Mouse (Mus musculus): ENCODE measurements around the gene Gde1. TPM values are rescaled to one million over a fixed set of nuclear protein-coding genes. Genes with fewer than 3 reads are reported as not detected.
A peak's percentile ranks its signal among the peaks of the same experiment; 100 is the strongest.

The Gde1 gene
- total RNA-seq (2014; fragmentation: Nextera tagmentation) (31.2 and 51.1 TPM in 2 replicates), total RNA-seq (2017) (42.0 and 43.1 TPM in 2 replicates), polyA plus RNA-seq (2012) (19.8 and 23.1 TPM in 2 replicates)

- ATAC-seq (ENCODE audit: extremely low read depth, insufficient number of reproducible peaks, low FRiP score, poor library complexity, severe bottlenecking) (peak; percentile 98), DNase-seq (ENCODE audit: low spot score) (peak; percentile 98)
- TF ChIP-seq CTCF (IDR thresholded peaks at IDR 0.05; ENCODE audit: low read depth, low read length), result no peak
- no peak for TF ChIP-seq POLR2AphosphoS5 (IDR thresholded peaks at IDR 0.05; ENCODE audit: insufficient replicate concordance, low read depth, low read length)
- TF ChIP-seq TAL1 (conservative IDR thresholded peaks at IDR 0.05; ENCODE audit: low read depth, low read length), result no peak
- no peak for TF ChIP-seq GATA1 (IDR thresholded peaks at IDR 0.05; ENCODE audit: borderline replicate concordance, low read length)
- Histone ChIP-seq H3K27me3 (ENCODE audit: insufficient read depth, low read length) (no peaks in the 10 kb centered on the region), H3K36me3 (replicated peaks) (peaks cover 34% of the 10 kb centered on the region), H3K9me3 (replicated peaks) (no peaks in the 10 kb centered on the region), H3K4me1 (ENCODE audit: insufficient read depth, low read depth, low read length) (peaks cover 37% of the 10 kb centered on the region), H3K4me3 (ENCODE audit: low read depth, low read length) (peak within 1 kb of the TSS; percentile 98)
Observed at GRCm38 (mm10) chr7:118705101-118705961, at the start of gene Gde1. Gde1 (minus strand) TSS chr7:118705778.

- DNase-seq (ENCODE audit: low spot score) (no peak), ATAC-seq (ENCODE audit: extremely low read depth, insufficient number of reproducible peaks, low FRiP score, poor library complexity, severe bottlenecking) (no peak)
- Histone ChIP-seq H3K27me3 (ENCODE audit: insufficient read depth, low read length) (no peaks in the 10 kb centered on the region), H3K4me1 (ENCODE audit: insufficient read depth, low read depth, low read length) (no peaks in the 10 kb centered on the region), H3K4me3 (ENCODE audit: low read depth, low read length) (no peak overlapping the region), H3K36me3 (replicated peaks) (peaks cover 95% of the 10 kb centered on the region), H3K9me3 (replicated peaks) (no peaks in the 10 kb centered on the region)
- TF ChIP-seq GATA1 (IDR thresholded peaks at IDR 0.05; ENCODE audit: borderline replicate concordance, low read length) (no peak), TAL1 (conservative IDR thresholded peaks at IDR 0.05; ENCODE audit: low read depth, low read length) (no peak), CTCF (IDR thresholded peaks at IDR 0.05; ENCODE audit: low read depth, low read length) (no peak), GATA2 (IDR thresholded peaks at IDR 0.05; ENCODE audit: borderline replicate concordance, low read depth, low read length) (no peak), POLR2AphosphoS5 (IDR thresholded peaks at IDR 0.05; ENCODE audit: insufficient replicate concordance, low read depth, low read length) (no peak)
Observed at GRCm38 (mm10) chr7:118751625-118752024, 46.0 kb upstream of the Gde1 start.

GRCm38 (mm10) chr7:118749706-118750105, 44.1 kb upstream of the Gde1 start:
- no peak overlapping the region for H3K4me3 ChIP-seq (ENCODE audit: low read depth, low read length)
- ATAC-seq (ENCODE audit: extremely low read depth, insufficient number of reproducible peaks, low FRiP score, poor library complexity, severe bottlenecking) (no peak), DNase-seq (ENCODE audit: low spot score) (no peak)
- TF ChIP-seq CTCF (IDR thresholded peaks at IDR 0.05; ENCODE audit: low read depth, low read length), result no peak
- TF ChIP-seq GATA1 (IDR thresholded peaks at IDR 0.05; ENCODE audit: borderline replicate concordance, low read length), result no peak
- no peak for TF ChIP-seq GATA2 (IDR thresholded peaks at IDR 0.05; ENCODE audit: borderline replicate concordance, low read depth, low read length)
- no peak for TF ChIP-seq TAL1 (conservative IDR thresholded peaks at IDR 0.05; ENCODE audit: low read depth, low read length)
- no peak for TF ChIP-seq POLR2AphosphoS5 (IDR thresholded peaks at IDR 0.05; ENCODE audit: insufficient replicate concordance, low read depth, low read length)
- no peaks in the 10 kb centered on the region for H3K9me3 ChIP-seq (replicated peaks)
- H3K36me3 ChIP-seq (replicated peaks), result peaks cover 96% of the 10 kb centered on the region
- H3K4me1 ChIP-seq (ENCODE audit: insufficient read depth, low read depth, low read length), result no peaks in the 10 kb centered on the region
- no peaks in the 10 kb centered on the region for H3K27me3 ChIP-seq (ENCODE audit: insufficient read depth, low read length)

DNA sequence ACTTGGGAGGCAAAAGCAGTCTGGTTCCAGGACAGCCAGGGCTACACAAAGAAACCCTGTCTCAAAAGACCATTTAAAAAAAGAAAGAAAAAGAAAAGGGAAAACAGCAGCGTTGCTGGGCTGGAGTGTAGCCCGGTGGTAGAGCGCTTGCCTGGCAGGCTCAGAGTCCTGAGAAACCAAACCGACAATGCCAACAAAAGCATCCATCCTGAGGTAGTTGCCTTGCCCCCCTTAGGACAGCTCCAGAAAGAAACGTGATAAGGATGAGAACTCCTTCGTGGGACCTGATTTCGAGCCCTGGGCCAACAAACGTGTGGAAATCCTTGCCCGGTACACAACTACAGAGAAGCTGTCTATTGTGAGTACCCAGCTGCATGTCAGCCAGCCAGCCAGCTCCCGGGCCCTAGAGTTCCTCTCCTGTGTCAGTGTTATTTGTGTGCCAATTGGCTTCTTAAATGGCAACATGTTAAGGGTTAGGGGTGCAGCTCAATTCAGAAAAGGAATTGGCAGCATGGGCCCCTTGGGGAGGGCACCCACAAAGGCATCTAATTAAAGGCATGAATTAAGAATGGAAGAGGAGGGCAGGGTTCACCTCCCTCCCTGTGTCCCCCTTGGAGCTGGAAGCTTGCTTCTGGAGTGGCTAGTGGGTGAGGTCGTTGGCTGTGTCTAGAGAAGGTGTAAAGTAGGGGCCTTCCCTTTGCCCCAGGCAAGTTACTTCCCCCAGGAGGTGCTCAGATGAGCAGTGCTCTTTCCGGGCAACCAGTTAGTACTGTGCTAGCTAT, 42.5 kb upstream of the Gde1 start:
- no peak; the same call in 1 of the 2 replicates for ATAC-seq (ENCODE audit: extremely low read depth, insufficient number of reproducible peaks, low FRiP score, poor library complexity, severe bottlenecking)
- DNase-seq (ENCODE audit: low spot score), result no peak
- Histone ChIP-seq H3K36me3 (replicated peaks) (peaks cover 93% of the 10 kb centered on the region), H3K4me1 (ENCODE audit: insufficient read depth, low read depth, low read length) (peaks cover 3% of the 10 kb centered on the region), H3K4me3 (ENCODE audit: low read depth, low read length) (no peak overlapping the region), H3K9me3 (replicated peaks) (no peaks in the 10 kb centered on the region), H3K27me3 (ENCODE audit: insufficient read depth, low read length) (no peaks in the 10 kb centered on the region)
- no peak for TF ChIP-seq GATA2 (IDR thresholded peaks at IDR 0.05; ENCODE audit: borderline replicate concordance, low read depth, low read length)
- TF ChIP-seq TAL1 (conservative IDR thresholded peaks at IDR 0.05; ENCODE audit: low read depth, low read length), result no peak
- no peak for TF ChIP-seq GATA1 (IDR thresholded peaks at IDR 0.05; ENCODE audit: borderline replicate concordance, low read length)
- TF ChIP-seq CTCF (IDR thresholded peaks at IDR 0.05; ENCODE audit: low read depth, low read length), result no peak
- no peak for TF ChIP-seq POLR2AphosphoS5 (IDR thresholded peaks at IDR 0.05; ENCODE audit: insufficient replicate concordance, low read depth, low read length)

DNA sequence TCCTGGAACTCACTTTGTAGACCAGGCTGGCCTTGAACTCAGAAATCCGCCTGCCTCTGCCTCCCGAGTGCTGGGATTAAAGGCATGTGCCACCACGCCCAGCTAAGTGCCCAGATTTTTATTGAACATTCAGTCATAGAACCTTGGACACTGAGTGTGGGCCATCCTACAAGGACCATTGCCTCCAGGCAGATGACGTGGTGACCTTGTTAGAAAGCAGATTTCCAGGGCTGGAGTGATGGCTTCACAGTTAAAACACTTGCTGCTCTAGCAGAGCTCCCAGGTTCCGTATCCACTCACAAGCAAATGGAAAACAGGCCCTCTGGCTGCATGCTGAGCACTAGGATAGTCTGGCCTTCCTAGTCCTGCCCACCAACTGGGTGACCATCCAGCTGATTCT, 39.2 kb upstream of the Gde1 start:
- no peak for ATAC-seq (ENCODE audit: extremely low read depth, insufficient number of reproducible peaks, low FRiP score, poor library complexity, severe bottlenecking)
- peaks cover 22% of the 10 kb centered on the region for H3K4me1 ChIP-seq (ENCODE audit: insufficient read depth, low read depth, low read length)

DNA sequence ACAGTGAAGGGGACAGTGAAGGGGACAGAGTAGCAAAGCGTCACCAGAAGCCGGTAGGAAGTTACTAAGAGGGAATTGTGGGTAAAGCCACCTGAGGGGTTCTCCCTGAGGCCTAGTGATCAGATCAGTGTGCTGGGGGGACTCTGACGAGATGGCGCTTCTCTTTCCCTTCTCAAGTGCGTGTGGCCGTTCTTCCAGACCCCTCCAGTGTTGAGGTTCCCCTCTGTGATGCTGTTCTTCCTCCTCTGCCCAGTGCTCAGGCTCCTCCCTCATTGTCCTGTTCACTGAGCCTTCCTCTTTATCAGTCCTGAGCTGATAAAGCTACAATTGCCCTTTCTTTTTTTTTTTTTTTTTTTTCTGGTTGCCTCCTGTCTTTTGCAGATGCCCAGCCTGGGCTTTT, 36.7 kb upstream of the Gde1 start:
- Histone ChIP-seq H3K4me3 (ENCODE audit: low read depth, low read length) (peak overlapping the region; percentile 48; the same call in 1 of the 2 replicates), H3K27me3 (ENCODE audit: insufficient read depth, low read length) (no peaks in the 10 kb centered on the region), H3K9me3 (replicated peaks) (no peaks in the 10 kb centered on the region), H3K36me3 (replicated peaks) (peaks cover 50% of the 10 kb centered on the region), H3K4me1 (ENCODE audit: insufficient read depth, low read depth, low read length) (peaks cover 27% of the 10 kb centered on the region)
- no peak for TF ChIP-seq GATA1 (IDR thresholded peaks at IDR 0.05; ENCODE audit: borderline replicate concordance, low read length)
- no peak for TF ChIP-seq TAL1 (conservative IDR thresholded peaks at IDR 0.05; ENCODE audit: low read depth, low read length)
- TF ChIP-seq CTCF (IDR thresholded peaks at IDR 0.05; ENCODE audit: low read depth, low read length), result no peak
- TF ChIP-seq GATA2 (IDR thresholded peaks at IDR 0.05; ENCODE audit: borderline replicate concordance, low read depth, low read length), result no peak
- no peak for ATAC-seq (ENCODE audit: extremely low read depth, insufficient number of reproducible peaks, low FRiP score, poor library complexity, severe bottlenecking)
- DNase-seq (ENCODE audit: low spot score), result peak; percentile 8

More for the DNA sequence above, 39.2 kb upstream of the Gde1 start:
- DNase-seq (ENCODE audit: low spot score), result no peak
- Histone ChIP-seq H3K9me3 (replicated peaks) (no peaks in the 10 kb centered on the region), H3K36me3 (replicated peaks) (peaks cover 72% of the 10 kb centered on the region), H3K27me3 (ENCODE audit: insufficient read depth, low read length) (no peaks in the 10 kb centered on the region), H3K4me3 (ENCODE audit: low read depth, low read length) (no peak overlapping the region)
- TF ChIP-seq GATA2 (IDR thresholded peaks at IDR 0.05; ENCODE audit: borderline replicate concordance, low read depth, low read length), result no peak
- TF ChIP-seq POLR2AphosphoS5 (IDR thresholded peaks at IDR 0.05; ENCODE audit: insufficient replicate concordance, low read depth, low read length), result no peak
